Mouse (Mus musculus): ENCODE data around the gene Xpnpep1. TPM values are rescaled to one million over a fixed set of nuclear protein-coding genes. Genes with fewer than 3 reads are reported as not detected.

Gene Xpnpep1
- polyA plus RNA-seq, 1 experiment = 45.4 TPM

GRCm38 (mm10) chr19:53008921-53009320, 31.1 kb downstream of the Xpnpep1 start:
- TF ChIP-seq POLR2A (IDR thresholded peaks at IDR 0.05; ENCODE audit: borderline replicate concordance, control insufficient read depth, low read depth, low read length) (no peak), CTCF (IDR thresholded peaks at IDR 0.05; ENCODE audit: control insufficient read depth, insufficient read depth, low read length) (no peak)
- Histone ChIP-seq H3K27ac (ENCODE audit: control insufficient read depth, insufficient read depth, low read depth, low read length, poor library complexity) (no peak overlapping the region), H3K4me3 (replicated peaks; ENCODE audit: control insufficient read depth, low read depth, low read length) (no peak overlapping the region), H3K4me1 (ENCODE audit: control insufficient read depth, insufficient read depth, low read length) (no peaks in the 10 kb centered on the region; the same call in 1 of the 2 replicates)
- 87% methylated on average over 5 of the region's 5 CpGs for WGBS

GRCm38 (mm10) chr19:53008020-53008705, 31.9 kb downstream of the Xpnpep1 start:
- no peak overlapping the region for H3K4me3 ChIP-seq (replicated peaks; ENCODE audit: control insufficient read depth, low read depth, low read length)
- WGBS = 72% methylated on average over 6 of the region's 6 CpGs
- no peaks in the 10 kb centered on the region; the same call in 1 of the 2 replicates for H3K4me1 ChIP-seq (ENCODE audit: control insufficient read depth, insufficient read depth, low read length)
- TF ChIP-seq POLR2A (IDR thresholded peaks at IDR 0.05; ENCODE audit: borderline replicate concordance, control insufficient read depth, low read depth, low read length) (no peak), CTCF (IDR thresholded peaks at IDR 0.05; ENCODE audit: control insufficient read depth, insufficient read depth, low read length) (peak; percentile 60)
- H3K27ac ChIP-seq (ENCODE audit: control insufficient read depth, insufficient read depth, low read depth, low read length, poor library complexity) = no peak overlapping the region

DNA sequence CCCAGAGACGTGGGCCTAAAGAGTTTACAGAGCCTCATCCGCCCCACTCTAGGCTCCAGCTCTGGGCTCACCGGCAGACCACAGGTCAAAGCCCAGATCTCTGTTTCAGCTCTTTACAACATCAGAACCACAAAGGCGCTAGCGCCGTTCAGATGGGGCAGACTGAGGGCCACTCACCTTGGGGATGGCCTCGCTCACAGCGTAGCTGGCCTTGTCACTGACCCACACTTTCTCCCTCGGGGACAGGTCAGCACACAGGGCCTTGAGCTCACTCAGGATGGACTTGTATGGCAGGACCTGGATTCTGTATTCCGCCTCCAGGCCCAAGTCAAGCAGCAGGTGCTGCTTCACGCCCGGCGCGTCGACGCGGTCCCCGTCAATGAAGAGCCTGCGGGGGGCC, 34.0 kb downstream of the Xpnpep1 start:
- 95% methylated on average over 19 of the region's 19 CpGs for WGBS

DNA sequence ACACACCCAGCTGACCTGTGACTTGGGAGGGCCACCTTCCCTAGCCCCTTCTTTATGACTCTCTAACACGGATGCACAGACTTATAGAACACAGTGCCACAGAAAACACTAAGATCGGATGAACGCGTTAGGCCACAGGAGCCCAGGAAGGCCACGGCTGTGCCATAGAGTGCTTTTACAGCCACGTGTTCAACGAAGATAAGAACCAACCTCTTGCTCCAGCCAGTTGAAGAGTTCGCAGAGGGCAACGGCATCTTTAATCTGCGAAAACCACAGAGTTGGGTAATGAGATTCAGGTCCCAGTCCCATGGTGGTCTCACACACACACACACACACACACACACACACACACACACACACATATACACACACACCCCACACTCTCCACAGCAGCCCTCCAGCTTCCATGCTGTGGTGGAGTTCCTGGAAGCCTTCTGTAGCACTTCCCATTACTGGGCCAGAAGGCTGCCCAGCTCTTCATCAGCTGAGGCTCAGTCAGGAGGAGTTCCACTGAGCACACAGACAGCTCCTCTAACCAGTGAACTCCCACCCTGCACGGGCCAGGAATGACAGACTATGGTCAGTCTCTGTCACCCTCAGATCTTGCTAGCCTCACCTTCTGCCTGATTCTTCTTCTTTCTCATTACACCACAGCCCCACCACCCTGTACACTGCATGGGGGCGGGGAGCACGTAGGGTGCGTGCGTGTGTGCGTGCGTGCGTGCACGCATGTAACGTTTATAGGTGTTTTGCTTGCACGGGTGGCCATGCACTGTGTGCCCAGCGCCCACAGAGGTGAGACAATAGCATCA, 36.3 kb downstream of the Xpnpep1 start:
- Histone ChIP-seq H3K27ac (ENCODE audit: control insufficient read depth, insufficient read depth, low read depth, low read length, poor library complexity) (no peak overlapping the region; the same call in 1 of the 2 replicates), H3K4me1 (ENCODE audit: control insufficient read depth, insufficient read depth, low read length) (no peaks in the 10 kb centered on the region; the same call in none of the 2 replicates), H3K4me3 (replicated peaks; ENCODE audit: control insufficient read depth, low read depth, low read length) (no peak overlapping the region)
- WGBS = 69% methylated on average over 22 of the region's 22 CpGs
- no peak for TF ChIP-seq POLR2A (IDR thresholded peaks at IDR 0.05; ENCODE audit: borderline replicate concordance, control insufficient read depth, low read depth, low read length)
- TF ChIP-seq CTCF (IDR thresholded peaks at IDR 0.05; ENCODE audit: control insufficient read depth, insufficient read depth, low read length) = no peak

More for the DNA sequence above, 34.0 kb downstream of the Xpnpep1 start:
- Histone ChIP-seq H3K4me1 (ENCODE audit: control insufficient read depth, insufficient read depth, low read length) (no peaks in the 10 kb centered on the region; the same call in none of the 2 replicates), H3K27ac (ENCODE audit: control insufficient read depth, insufficient read depth, low read depth, low read length, poor library complexity) (no peak overlapping the region), H3K4me3 (replicated peaks; ENCODE audit: control insufficient read depth, low read depth, low read length) (no peak overlapping the region)
- no peak for TF ChIP-seq POLR2A (IDR thresholded peaks at IDR 0.05; ENCODE audit: borderline replicate concordance, control insufficient read depth, low read depth, low read length)
- TF ChIP-seq CTCF (IDR thresholded peaks at IDR 0.05; ENCODE audit: control insufficient read depth, insufficient read depth, low read length) = no peak

- Histone ChIP-seq H3K27ac (ENCODE audit: control insufficient read depth, insufficient read depth, low read depth, low read length, poor library complexity) (no peak overlapping the region), H3K4me3 (replicated peaks; ENCODE audit: control insufficient read depth, low read depth, low read length) (no peak overlapping the region), H3K4me1 (ENCODE audit: control insufficient read depth, insufficient read depth, low read length) (no peaks in the 10 kb centered on the region; the same call in none of the 2 replicates)
- TF ChIP-seq POLR2A (IDR thresholded peaks at IDR 0.05; ENCODE audit: borderline replicate concordance, control insufficient read depth, low read depth, low read length) = 0 out of 2 replicates have a peak, but pooled peaks have one; percentile 28
- TF ChIP-seq CTCF (IDR thresholded peaks at IDR 0.05; ENCODE audit: control insufficient read depth, insufficient read depth, low read length) = no peak
- WGBS = 85% methylated on average over 23 of the region's 23 CpGs
Observed at GRCm38 (mm10) chr19:53002166-53003095, 37.6 kb downstream of the Xpnpep1 start.

GRCm38 (mm10) chr19:52992880-52993440, 47.1 kb downstream of the Xpnpep1 start:
- Histone ChIP-seq H3K4me1 (ENCODE audit: control insufficient read depth, insufficient read depth, low read length) (no peaks in the 10 kb centered on the region), H3K4me3 (replicated peaks; ENCODE audit: control insufficient read depth, low read depth, low read length) (no peak overlapping the region), H3K27ac (ENCODE audit: control insufficient read depth, insufficient read depth, low read depth, low read length, poor library complexity) (no peak overlapping the region)
- TF ChIP-seq CTCF (IDR thresholded peaks at IDR 0.05; ENCODE audit: control insufficient read depth, insufficient read depth, low read length) (peak; percentile 50), POLR2A (IDR thresholded peaks at IDR 0.05; ENCODE audit: borderline replicate concordance, control insufficient read depth, low read depth, low read length) (no peak)
- WGBS = 79% methylated on average over 11 of the region's 11 CpGs

- 90% methylated on average over 10 of the region's 10 CpGs for WGBS
- no peak for TF ChIP-seq POLR2A (IDR thresholded peaks at IDR 0.05; ENCODE audit: borderline replicate concordance, control insufficient read depth, low read depth, low read length)
- TF ChIP-seq CTCF (IDR thresholded peaks at IDR 0.05; ENCODE audit: control insufficient read depth, insufficient read depth, low read length) = no peak
Observed at GRCm38 (mm10) chr19:52991924-52992323, 48.1 kb downstream of the Xpnpep1 start.

More at GRCm38 (mm10) chr19:52991924-52992323, 48.1 kb downstream of the Xpnpep1 start:
- no peak overlapping the region for H3K27ac ChIP-seq (ENCODE audit: control insufficient read depth, insufficient read depth, low read depth, low read length, poor library complexity)
- H3K4me3 ChIP-seq (replicated peaks; ENCODE audit: control insufficient read depth, low read depth, low read length) = no peak overlapping the region
- H3K4me1 ChIP-seq (ENCODE audit: control insufficient read depth, insufficient read depth, low read length) = no peaks in the 10 kb centered on the region

Data from bone marrow, adult 2 months (tissue).